Mouse (Mus musculus): ENCODE results near the gene Spata13.

- TF ChIP-seq CTCF (IDR thresholded peaks at IDR 0.05; ENCODE audit: low read depth) (no peak), EP300 (IDR thresholded peaks at IDR 0.05; ENCODE audit: low read depth) (no peak)
Observed at GRCm38 (mm10) chr14:60709749-60710148, 75.9 kb downstream of the Spata13 start.
